Mouse (Mus musculus): ENCODE data around the gene Spon2.

DNA sequence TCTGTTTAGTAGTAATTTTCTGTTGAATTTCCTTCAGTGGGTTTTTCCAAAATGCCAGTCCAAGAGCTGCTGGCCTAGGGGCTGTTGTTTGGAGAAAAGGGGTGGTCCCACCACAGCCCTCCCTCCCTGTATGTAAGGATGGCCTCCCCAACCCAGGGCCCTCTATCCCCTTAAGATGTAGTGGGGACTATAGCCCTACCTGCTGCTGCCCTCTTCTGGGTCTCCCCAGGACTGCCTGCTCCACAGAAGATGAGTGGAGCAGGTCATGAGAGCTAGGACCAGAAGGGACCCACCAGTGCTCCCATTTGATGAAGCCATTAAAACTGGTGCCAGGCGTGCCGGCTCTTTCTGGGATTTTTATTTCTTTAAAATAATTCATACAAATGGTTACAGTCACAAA lies 29.1 kb upstream of the Spon2 start:
- TF ChIP-seq POLR2A (IDR thresholded peaks at IDR 0.05; ENCODE audit: control insufficient read depth, low read depth, low read length) (no peak), CTCF (IDR thresholded peaks at IDR 0.05; ENCODE audit: control insufficient read depth, insufficient read depth, insufficient replicate concordance, low read depth, low read length) (no peak)
